Mouse (Mus musculus): ENCODE measurements at regions not wholly inside any gene's neighbourhood (a gene's known extent, or its start where the extent isn't known, plus 50 kb on each side); places are given as distances from the start of the nearest gene placed in this dataset.

DNA sequence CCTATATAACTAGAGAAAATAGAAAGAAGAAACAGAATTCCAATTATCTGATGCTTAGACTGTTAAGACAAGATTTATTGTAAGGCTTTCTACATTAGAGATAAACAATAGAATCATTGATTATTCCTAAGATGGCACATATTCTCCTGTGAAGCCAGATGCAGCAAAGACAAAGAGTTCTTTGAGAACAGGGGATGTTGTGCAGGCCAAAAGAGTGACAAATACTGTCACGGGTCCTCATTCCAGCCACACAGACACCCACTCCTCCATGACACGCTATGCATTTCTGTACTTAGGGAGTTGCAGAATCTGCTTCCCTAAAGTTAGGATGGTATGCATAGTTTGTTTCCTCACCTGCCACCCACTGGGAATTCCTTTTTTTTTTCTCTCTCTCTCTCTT lies 245.2 kb downstream of the Sv2b start:
- no peak for DNase-seq (ENCODE audit: low read depth)

DNA sequence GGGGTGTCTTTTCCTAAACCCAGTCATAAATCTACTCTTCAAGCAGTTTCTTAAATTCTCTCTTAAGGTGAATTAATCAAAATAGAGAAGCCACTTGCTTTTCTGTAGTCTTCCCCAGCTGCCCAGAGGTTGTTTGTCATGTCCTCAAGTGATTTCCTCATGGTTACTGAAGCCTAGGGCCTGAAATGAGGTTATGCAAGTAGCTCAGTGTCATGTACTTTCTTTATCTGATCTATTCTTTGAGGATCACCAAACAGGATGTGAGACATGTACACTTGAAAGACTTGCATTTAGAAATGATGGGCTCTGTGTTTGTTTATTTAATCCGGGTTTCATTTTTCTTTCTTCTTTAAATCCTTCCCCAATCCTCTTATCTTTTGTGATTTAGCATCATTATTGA lies 258.8 kb downstream of the Sv2b start:
- DNase-seq (ENCODE audit: low read depth) = no peak

- DNase-seq (ENCODE audit: low read depth) = no peak
Observed at GRCm38 (mm10) chr7:75049751-75050150, 259.3 kb downstream of the Sv2b start.

GRCm38 (mm10) chr7:75048822-75049221 lies 260.2 kb downstream of the Sv2b start:
- no peak for DNase-seq (ENCODE audit: low read depth)

- no peak for DNase-seq (ENCODE audit: low read depth)
Observed at GRCm38 (mm10) chr7:75047827-75048226, 261.2 kb downstream of the Sv2b start.

- no peak for DNase-seq (ENCODE audit: low read depth)
Observed at GRCm38 (mm10) chr7:75040871-75041270, 268.2 kb downstream of the Sv2b start.

DNA sequence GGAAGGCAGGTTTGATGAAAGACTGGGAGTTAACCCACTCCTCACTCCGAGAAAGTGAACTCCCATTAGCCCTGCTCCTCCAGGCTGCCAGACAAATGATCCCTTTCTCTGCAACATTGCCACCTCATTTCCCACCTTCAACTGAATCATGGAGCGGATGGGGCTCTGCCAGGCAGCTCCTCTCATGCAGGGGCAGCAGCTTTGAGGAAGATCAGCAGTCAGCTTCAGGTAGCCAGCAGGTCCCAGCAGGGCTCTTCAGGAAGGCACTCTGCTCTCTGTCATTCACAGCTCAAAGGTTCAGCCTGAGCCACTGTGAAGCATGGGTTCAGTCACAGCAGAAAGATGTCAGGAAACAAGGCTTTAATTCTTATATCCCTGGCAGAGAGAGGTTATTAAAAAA lies 282.9 kb downstream of the Sv2b start:
- no peak for DNase-seq (ENCODE audit: low read depth)

DNA sequence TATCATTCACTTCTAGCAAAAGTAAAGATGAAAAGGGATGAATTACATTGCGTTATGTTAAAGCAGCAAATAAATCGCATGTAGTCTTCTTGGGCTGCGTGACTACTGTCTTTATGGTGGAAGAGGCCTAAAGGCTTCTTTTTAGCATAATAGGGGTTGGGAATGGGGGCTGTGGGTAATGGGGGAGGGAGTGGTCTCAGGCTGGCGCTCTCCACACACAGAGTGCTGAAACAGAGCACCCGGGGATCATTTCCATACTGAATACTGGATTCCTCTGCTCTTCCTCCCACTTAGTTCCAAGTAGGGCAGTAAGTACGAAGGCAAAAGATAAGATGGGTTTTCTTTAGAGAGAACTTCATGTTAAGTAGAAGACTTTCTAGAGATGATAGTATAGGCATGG lies 287.1 kb downstream of the Sv2b start:
- no peak for DNase-seq (ENCODE audit: low read depth)

- no peak for DNase-seq (ENCODE audit: low read depth)
Observed at GRCm38 (mm10) chr7:75018640-75019039, 290.4 kb downstream of the Sv2b start.

- DNase-seq (ENCODE audit: low read depth) = no peak
Observed at GRCm38 (mm10) chr7:75008481-75008880, 300.6 kb downstream of the Sv2b start.

DNA sequence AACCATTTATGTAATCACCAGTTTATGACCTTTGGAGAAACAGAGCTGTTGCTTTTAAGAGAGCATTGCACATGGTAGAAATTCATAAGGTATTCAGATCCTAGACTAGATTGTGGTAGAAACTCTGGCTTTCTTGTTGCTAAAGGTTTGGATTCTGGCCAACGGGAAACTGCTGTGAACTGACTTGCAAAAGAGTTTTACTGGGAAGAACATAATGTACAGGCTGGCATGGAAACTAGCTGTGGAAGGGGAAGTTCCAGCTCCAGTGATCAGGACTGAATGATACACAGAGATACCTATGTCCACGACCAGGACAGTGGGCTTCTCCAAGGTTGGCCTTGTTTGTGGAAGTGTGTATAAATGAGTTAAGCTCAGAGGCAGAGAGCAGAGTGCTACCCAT lies 318.9 kb downstream of the Sv2b start:
- peak; percentile 6 for DNase-seq (ENCODE audit: low read depth)

GRCm38 (mm10) chr7:74979479-74979878 lies 329.6 kb downstream of the Sv2b start:
- DNase-seq (ENCODE audit: low read depth) = no peak

DNA sequence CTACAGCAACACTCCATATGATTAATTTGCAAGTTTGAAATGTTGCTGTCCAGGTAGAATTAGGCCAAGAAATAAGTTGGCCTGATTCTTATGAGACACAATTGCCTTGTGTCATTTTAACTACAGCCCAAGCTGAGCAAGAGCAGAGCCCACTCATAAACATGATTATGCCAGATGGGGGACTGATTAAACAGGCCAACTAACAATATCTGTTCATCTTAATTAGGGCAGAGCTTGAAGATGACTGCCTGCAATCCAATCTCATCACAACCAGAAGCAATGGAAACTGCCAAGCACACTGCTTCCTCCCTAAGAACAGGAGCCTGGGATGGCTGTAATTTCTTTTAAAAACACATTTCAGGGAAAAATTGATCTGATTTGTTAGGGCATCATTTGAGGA lies 333.1 kb downstream of the Sv2b start:
- no peak for DNase-seq (ENCODE audit: low read depth)

GRCm38 (mm10) chr7:74974448-74974847 lies 334.6 kb downstream of the Sv2b start:
- DNase-seq (ENCODE audit: low read depth) = no peak

GRCm38 (mm10) chr7:74944421-74945098 lies 364.5 kb downstream of the Sv2b start:
- no peak for DNase-seq (ENCODE audit: low read depth)

- DNase-seq (ENCODE audit: low read depth) = no peak
Observed at GRCm38 (mm10) chr7:74942917-74943316, 366.1 kb downstream of the Sv2b start.

- no peak for DNase-seq (ENCODE audit: low read depth)
Observed at GRCm38 (mm10) chr7:74942146-74942545, 366.9 kb downstream of the Sv2b start.

DNA sequence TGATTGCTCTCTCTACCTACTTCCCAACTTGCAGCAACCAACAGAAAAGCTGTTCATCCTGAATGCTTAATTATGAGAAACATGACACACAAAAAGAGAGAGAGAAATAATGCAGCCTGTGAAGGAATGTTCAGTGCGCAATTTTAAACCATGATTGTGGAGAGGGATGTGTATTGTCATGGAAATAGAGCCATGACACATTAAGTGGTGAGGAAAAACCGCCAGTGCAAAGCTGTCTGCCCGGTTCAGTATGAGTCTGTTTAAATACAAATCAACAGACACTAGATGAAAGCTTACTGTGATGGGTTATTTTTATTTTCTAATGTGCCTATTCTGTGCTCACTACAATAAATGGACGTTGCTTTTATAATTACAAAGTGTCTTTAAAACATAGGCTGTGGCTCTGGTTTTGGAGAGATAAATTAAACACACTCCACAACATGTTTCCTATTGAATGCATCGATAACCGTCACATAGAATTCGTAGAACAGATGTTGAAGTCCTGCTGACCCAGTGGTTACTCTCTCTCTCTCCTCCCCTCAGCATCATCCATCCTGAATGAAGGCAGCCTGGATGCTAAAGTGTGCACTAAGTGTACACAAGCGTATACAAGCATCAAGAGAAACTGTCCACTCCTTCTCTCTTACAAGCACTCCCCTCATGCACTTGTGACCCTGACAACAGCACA lies 374.7 kb upstream of the Slco3a1 start:
- DNase-seq (ENCODE audit: low read depth) = no peak

- no peak for DNase-seq (ENCODE audit: low read depth)
Observed at GRCm38 (mm10) chr7:74928226-74928927, 373.8 kb upstream of the Slco3a1 start.

DNA sequence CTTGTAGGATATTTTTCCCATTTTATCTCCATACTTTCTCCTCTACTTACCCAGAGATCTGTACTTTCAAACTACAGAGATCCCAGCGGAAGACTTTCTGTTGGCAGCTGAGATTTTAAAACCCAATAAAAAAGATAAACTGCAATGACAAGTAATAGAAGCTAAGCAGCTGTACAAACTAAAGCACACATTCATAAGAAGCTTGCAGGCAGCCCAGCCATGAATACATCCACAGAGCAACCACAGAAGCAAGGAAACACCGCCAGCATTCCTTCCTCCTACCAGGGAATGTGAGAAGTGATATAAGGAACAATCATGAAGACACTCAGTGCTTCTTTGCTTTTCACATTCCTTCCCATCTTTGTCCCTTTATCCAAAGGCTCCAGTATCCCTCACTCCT lies 372.1 kb upstream of the Slco3a1 start:
- DNase-seq (ENCODE audit: low read depth) = no peak

DNA sequence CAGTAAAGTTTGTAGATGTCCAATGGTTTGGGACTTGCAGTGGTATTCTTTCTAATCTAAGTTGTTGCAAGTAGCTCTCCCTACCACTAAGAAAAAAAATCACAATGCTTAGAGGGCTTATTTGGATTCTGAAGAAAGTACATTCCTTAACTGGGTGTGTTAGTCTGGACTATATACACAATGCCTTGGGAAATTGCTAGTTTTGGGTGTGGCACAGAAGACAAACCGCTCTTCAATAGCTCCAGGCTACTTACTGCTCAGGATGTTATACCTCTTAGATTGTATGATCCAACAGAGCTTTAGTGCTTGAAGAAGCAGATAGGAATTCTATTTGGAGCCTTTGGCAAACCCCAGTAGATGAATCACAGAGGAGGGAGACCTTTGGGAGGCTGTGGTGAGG lies 369.6 kb upstream of the Slco3a1 start:
- DNase-seq (ENCODE audit: low read depth) = no peak

DNA sequence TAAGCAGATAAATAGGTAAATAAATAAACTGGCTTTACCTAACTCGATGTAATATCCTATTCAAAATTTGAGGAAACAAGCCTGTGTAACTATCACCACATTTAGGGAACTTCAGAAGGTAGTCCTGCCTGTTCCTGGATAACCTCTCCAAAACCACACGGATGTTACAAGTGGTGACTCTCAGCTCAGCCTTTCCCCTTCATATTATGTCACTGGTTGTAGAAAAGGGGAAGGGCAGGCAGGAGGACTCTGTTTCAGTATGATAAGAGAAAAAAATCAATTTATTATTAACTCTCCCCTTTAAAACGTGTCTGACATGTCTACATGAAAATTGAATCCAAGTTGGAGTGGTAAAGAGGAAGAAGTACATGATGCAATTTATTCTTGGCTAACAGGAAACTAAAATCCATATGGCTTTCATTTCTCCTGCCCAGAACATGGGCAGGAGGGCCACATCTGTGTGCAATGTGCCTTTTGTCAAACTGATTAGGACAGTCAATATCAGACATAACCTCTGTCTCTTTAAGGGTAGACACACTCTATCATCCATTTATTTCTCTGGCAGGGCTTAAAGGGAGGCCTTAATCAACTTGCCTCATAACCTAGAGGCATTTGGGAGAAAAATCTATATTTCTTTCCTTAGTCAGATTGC lies 353.9 kb upstream of the Slco3a1 start:
- no peak for DNase-seq (ENCODE audit: low read depth)

GRCm38 (mm10) chr7:74907391-74907790 lies 352.8 kb upstream of the Slco3a1 start:
- no peak for DNase-seq (ENCODE audit: low read depth)
